Mouse (Mus musculus) lung, postnatal 0 days (tissue): ENCODE data around the gene Runx3.

Source experiments
- CTCF ChIP-seq: IDR thresholded peaks from 2 replicates; pipeline ENCODE4 v1.5.1; 2016; ENCODE audit warnings: antibody characterized with exemption, mild to moderate bottlenecking
- EP300 ChIP-seq: IDR thresholded peaks from 2 replicates; pipeline ENCODE4 v1.6.1; 2016; ENCODE audit warnings: antibody characterized with exemption, mild to moderate bottlenecking, control low read depth

- no peak for TF ChIP-seq CTCF
- no peak for TF ChIP-seq EP300
These were observed 20.4 kb downstream of the Runx3 start for GRCm38 (mm10) chr4:135140647-135141515.
